Mouse (Mus musculus): ENCODE results near the gene Mapk14.
A peak's percentile ranks its signal among the peaks of the same experiment; 100 is the strongest.
"Not testable (repeated sequence)": the region's sequence is repeated elsewhere in the genome, so short reads cannot be mapped to it uniquely, and the experiment has no call there.

Mapk14 gene

DNA sequence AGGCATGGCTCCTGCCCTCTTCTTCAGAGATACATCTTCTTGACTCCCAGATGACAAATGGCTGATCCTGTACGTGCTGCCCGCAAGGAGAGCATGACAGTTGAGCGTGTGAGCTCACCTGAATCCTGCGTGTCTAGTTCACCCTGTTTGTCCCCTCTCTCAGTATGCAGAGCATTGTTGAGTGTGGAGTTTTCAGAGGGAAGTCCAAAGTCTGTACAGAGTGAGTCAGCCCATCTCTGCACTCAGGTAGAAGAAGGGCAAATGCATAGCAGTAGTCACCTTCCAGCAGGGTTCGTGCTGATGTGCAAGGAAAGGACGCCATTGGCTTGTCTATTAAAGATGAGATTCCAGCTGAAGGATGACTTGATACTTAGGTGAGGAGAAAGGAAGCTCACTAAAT, 48.1 kb downstream of the Mapk14 start:
- DNase-seq (ENCODE audit: inconsistent ontology term), result no peak

GRCm38 (mm10) chr17:28743145-28743866, 52.2 kb downstream of the Mapk14 start:
- no peak for DNase-seq (ENCODE audit: inconsistent ontology term)

- DNase-seq (ENCODE audit: inconsistent ontology term), result no peak
Measured at GRCm38 (mm10) chr17:28743916-28744315, 52.8 kb downstream of the Mapk14 start.

- DNase-seq (ENCODE audit: inconsistent ontology term), result no peak
Measured at GRCm38 (mm10) chr17:28745773-28746172, 54.6 kb downstream of the Mapk14 start.

DNA sequence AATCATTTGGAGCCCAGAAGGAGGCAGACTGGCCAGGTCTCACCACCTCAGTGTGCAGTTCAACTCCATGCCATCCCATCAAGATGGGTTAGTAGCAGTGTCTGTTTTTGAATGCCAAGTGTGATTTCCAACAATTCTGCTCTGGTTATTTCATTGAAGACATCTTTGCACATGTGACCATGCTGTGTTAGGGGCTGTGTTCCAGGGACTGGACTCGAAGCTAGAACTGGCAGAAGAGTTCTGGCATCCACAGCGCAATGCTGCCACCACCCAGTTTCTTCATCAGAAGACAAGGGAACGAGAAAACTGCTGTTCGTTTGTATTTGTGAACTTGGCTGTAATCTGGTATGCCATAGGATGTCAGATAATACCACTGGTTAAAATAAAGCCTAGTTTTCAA, 56.9 kb downstream of the Mapk14 start:
- no peak for DNase-seq (ENCODE audit: inconsistent ontology term)

DNA sequence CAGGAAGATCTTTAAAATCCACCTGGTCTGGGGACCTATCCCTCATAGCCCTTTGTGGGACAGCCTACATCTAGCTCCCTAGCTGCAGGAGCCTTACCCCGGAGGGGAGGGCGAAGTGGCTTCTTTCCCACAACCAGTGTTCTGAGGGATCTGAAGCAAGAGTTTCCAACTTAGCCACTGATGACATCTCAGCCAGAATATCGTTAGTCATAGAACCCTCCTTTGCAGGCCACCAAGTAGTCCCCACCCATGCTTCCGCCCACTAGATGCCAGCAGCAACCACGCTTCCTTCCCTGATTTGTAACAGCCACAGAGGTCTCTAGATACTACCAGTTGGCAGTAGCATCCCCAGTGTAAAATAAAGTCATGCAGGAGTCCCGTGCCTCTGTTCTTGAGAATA, 59.5 kb downstream of the Mapk14 start:
- DNase-seq (ENCODE audit: inconsistent ontology term), result peak; percentile 31

DNA sequence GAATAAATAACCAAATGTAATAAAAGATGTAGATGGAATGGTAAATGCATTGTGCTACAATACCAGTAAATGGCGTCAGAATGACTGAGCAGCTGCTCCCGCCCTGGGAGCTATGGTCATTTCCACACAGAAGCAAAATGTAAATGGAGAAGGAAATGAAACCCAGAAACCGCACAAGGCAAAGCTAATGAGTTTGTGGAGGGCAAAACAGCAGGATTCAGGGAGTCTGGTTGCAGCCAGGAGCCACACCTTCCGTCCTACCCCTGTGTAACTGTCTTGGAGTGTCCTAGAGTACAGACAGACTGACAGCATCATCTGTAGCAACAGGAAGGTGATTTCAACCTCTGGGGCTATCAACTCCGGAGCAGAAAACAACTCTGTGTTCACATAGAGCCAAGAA, 65.3 kb downstream of the Mapk14 start:
- no peak for DNase-seq (ENCODE audit: inconsistent ontology term)

DNA sequence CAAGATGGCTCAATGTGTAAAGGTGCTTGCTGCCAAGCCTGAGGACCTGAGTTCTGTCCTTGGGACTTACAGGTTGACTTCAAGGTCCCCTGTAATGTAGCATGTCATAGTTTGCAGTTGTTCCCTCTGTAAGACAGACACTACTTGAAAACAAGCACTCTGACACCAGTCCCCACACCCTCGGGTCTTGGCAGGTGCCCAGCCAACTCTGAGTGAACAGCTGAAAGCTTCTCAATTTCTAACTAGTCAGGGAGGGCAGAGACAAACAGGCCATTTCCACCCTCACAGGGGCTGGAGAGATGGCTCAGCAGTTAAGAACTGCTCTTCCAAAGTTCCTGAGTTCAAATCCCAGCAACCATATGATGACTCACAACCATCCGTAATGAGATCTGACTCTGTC, 66.3 kb downstream of the Mapk14 start:
- DNase-seq (ENCODE audit: inconsistent ontology term), result no peak

GRCm38 (mm10) chr17:28760736-28761312, 69.7 kb downstream of the Mapk14 start:
- DNase-seq (ENCODE audit: inconsistent ontology term), result no peak

DNA sequence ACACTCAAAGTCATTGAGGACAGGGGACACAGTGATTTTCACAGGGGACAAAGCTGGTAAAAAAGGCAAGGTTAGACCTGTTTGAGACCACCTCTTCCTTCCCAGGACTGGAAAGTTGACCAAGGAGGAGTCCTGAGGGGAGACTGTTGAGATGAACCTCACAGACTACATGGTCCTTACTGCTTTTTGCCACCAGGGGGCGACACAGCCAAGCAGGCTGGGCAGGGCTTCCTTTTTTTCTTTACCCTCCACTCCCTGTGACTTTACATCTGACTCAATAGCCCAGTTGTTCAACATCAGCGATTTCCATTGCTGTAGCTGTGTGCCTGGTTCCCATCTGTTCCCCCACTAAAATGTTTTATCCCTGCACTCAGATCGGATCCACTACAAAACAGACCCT, 70.7 kb downstream of the Mapk14 start:
- DNase-seq (ENCODE audit: inconsistent ontology term), result peak; percentile 45

DNA sequence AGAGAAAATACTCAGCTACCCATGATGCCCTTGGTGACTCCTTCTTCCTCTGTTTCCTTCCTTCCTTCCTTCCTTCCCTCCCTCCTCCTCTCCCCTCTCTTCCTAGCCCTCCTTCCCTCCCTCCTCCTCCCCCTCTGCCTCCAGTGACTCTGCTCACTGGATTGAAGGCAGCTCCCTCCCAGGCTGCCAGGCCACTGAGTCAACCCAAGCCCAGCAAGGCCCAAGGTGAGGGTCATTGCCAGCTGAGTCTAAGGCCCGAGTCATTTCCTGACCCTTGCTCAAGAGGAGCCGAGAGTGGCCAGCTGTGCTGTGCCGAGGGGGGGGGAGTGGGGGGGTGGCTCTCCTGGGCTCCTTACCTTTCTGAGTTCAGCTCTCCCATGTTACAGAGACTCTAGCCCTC, 75.1 kb downstream of the Mapk14 start:
- no peak for DNase-seq (ENCODE audit: inconsistent ontology term)

GRCm38 (mm10) chr17:28766781-28767515, 75.8 kb downstream of the Mapk14 start:
- DNase-seq (ENCODE audit: inconsistent ontology term), result no peak

- no peak for DNase-seq (ENCODE audit: inconsistent ontology term)
Measured at GRCm38 (mm10) chr17:28769121-28769874, 78.2 kb downstream of the Mapk14 start, which contains the start of gene Mapk13. Gene Mapk13 (plus strand): TSS chr17:28769297.

DNA sequence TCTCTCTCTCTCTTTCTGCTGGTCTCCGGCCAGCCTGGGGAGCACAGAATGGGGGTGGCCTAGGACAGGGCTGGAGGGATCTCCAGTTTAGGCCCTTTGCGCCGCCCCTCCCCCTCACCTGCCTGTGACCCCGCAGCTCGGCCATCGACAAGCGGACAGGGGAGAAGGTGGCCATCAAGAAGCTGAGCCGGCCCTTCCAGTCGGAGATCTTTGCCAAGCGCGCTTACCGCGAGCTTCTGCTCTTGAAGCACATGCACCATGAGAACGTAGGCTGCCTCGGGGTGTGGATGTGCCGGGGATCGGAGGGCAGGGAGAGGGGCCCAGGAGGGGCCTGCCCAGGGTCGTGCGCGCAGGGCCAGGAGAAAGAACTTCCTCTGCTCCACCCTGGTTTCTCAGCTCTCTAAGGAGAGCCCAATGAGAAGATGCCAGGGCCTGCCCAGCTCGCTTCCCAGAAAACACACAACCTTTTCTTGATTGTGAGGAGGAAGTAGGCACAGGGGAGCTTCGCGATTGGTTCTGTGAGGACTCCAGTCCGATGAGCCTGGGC, 78.8 kb downstream of the Mapk14 start:
- DNase-seq (ENCODE audit: inconsistent ontology term), result no peak

DNA sequence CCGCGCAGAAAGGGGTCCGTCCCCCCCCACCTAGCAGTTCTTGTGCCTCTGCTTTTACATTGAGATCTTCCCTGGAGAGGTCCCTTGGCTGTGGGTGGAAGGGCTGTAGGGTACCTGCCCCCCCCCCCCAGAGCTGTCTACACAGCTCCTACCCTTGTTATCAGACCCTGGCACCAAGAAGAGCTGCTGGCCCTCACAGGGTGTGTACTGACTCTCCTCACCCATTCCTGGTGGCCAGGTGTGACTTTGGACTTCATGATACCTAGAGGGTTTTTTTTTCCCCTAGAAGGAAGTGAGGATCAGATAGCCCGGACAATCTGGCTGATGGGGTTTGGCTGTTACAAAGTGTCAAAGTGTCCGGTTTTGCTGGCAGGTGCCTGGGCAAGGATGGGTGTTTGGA, 80.2 kb downstream of the Mapk14 start:
- DNase-seq (ENCODE audit: inconsistent ontology term), result no peak

- not testable (repeated sequence) for DNase-seq (ENCODE audit: inconsistent ontology term)
Measured at GRCm38 (mm10) chr17:28774303-28774702, 83.2 kb downstream of the Mapk14 start.

- no peak for DNase-seq (ENCODE audit: inconsistent ontology term)
Measured at GRCm38 (mm10) chr17:28775161-28775560, 84.0 kb downstream of the Mapk14 start.

- no peak for DNase-seq (ENCODE audit: inconsistent ontology term)
Measured at GRCm38 (mm10) chr17:28776817-28777216, 85.7 kb downstream of the Mapk14 start.

DNA sequence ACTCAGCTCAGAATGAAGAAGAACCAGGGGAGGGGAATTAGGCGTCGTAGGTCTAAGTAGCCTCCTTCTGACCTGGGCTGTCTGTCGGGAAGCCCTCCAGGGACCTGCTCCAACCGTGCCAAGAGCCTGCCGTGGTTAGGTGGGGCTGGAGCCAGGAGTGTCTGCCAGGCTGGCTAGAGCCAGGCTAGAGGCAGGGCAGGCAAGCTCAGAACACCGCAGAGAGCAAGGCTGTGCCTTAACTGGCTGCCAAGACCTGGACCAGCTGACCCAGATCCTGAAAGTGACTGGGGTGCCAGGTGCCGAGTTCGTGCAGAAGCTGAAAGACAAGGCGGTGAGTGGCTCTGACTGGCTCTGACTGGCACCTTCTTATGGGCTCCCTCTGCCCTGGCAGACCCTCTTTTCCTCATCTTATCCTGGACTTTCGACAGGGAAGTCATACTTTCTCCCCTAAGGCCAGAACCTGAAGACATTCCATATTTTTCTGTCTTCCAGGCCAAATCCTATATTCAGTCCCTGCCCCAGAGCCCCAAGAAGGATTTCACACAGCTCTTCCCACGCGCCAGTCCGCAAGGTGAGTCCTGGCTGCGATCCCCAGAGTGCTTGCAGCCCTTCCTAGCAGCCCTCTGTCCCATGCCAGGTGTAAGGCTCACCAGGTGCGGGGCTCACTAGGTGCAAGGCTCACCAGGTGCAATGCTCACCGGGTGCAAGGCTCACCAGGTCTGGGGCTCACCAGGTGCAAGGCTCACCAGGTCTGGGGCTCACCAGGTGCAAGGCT, 86.3 kb downstream of the Mapk14 start:
- DNase-seq (ENCODE audit: inconsistent ontology term), result no peak

DNA sequence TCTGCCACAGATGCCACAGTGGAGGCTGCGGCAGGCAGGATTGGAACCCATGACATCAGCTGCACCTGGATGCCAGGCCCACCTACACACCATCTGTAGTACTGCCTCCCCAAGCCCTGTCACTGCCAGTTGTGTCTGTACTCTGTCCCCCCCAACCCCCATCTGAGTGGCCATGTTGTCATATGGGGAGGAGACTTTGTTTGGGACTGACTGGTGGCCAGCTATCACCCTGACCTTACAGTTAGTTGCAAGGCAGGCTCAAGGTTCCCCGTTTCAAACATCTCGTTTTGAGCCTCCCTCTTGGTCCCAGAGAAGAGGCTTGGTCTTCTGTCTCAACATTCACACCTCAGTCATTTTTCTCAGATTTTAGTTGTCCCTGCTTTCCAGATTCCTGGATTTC, 88.6 kb downstream of the Mapk14 start:
- no peak for DNase-seq (ENCODE audit: inconsistent ontology term)

- DNase-seq (ENCODE audit: inconsistent ontology term), result no peak
Measured at GRCm38 (mm10) chr17:28780836-28781235, 89.7 kb downstream of the Mapk14 start.
